Mouse (Mus musculus) gastrocnemius, postnatal 10 days (tissue): ENCODE measurements around the gene Cd82. TPM values are rescaled to one million over a fixed set of nuclear protein-coding genes. Genes with fewer than 3 reads are reported as not detected.

ENCODE experiments used
- DNase-seq: peaks from one replicate; pipeline ENCODE4 v3.0.0; 2021; ENCODE audit warnings: mixed read lengths
- long read RNA-seq, 2 experiments: library from polyadenylated mRNA; stranded (forward); transcript quantifications; one replicate each; pipeline ENCODE4 v2.0.0; 2021
- total RNA-seq, 2 experiments: library from RNA; stranded (reverse); gene quantifications; 2 replicates each; pipeline ENCODE4 v1.2.3; 2021

Cd82 gene
- total RNA-seq: 10 to 100 TPM; 36.7 to 43.8 TPM
- long read RNA-seq, experiment 1, transcript Cd82-201 (10 exons, 1,824 nt): major isoform, 15 of 23 reads
- long read RNA-seq, experiment 1, partial matches to known transcripts: 4 of 23 reads
- long read RNA-seq, experiment 1, other reads (novel, unspliced or antisense): 3 of 23 reads
- long read RNA-seq, experiment 2, transcript Cd82-201 (10 exons, 1,824 nt): major isoform, 16 of 18 reads
- long read RNA-seq, experiment 2, partial matches to known transcripts: 0 of 18 reads
- long read RNA-seq, experiment 2, other reads (novel, unspliced or antisense): 1 of 18 reads

- DNase-seq: peak; percentile 52
Observed at GRCm38 (mm10) chr2:93462760-93463159, at the start of gene Cd82. TSS of gene Cd82 (minus strand) at chr2:93463140.

- DNase-seq: no peak
Observed at GRCm38 (mm10) chr2:93512130-93512529, 49.2 kb upstream of the Cd82 start.

- DNase-seq: no peak
Observed at GRCm38 (mm10) chr2:93510839-93511238, 47.9 kb upstream of the Cd82 start.

GRCm38 (mm10) chr2:93509777-93510750 lies 47.1 kb upstream of the Cd82 start:
- no peak for DNase-seq

- DNase-seq: no peak
Observed at GRCm38 (mm10) chr2:93505091-93505490, 42.2 kb upstream of the Cd82 start.

GRCm38 (mm10) chr2:93503353-93503752 lies 40.4 kb upstream of the Cd82 start:
- DNase-seq: no peak

- no peak for DNase-seq
Observed at GRCm38 (mm10) chr2:93501303-93501702, 38.4 kb upstream of the Cd82 start.

GRCm38 (mm10) chr2:93497221-93497620 lies 34.3 kb upstream of the Cd82 start:
- no peak for DNase-seq

- DNase-seq: no peak
Observed at GRCm38 (mm10) chr2:93495170-93495569, 32.2 kb upstream of the Cd82 start.

GRCm38 (mm10) chr2:93493541-93493940 lies 30.6 kb upstream of the Cd82 start:
- DNase-seq: no peak

- no peak for DNase-seq
Observed at GRCm38 (mm10) chr2:93490516-93490915, 27.6 kb upstream of the Cd82 start.

GRCm38 (mm10) chr2:93488911-93489587 lies 26.1 kb upstream of the Cd82 start:
- no peak for DNase-seq

GRCm38 (mm10) chr2:93485459-93485858 lies 22.5 kb upstream of the Cd82 start:
- no peak for DNase-seq

- no peak for DNase-seq
Observed at GRCm38 (mm10) chr2:93482036-93482644, 19.2 kb upstream of the Cd82 start.

- no peak for DNase-seq
Observed at GRCm38 (mm10) chr2:93478744-93479143, 15.8 kb upstream of the Cd82 start.

- peak; percentile 78 for DNase-seq
Observed at GRCm38 (mm10) chr2:93477519-93477918, 14.6 kb upstream of the Cd82 start.

GRCm38 (mm10) chr2:93476487-93476886 lies 13.5 kb upstream of the Cd82 start:
- DNase-seq: peak; percentile 67

- peak; percentile 92 for DNase-seq
Observed at GRCm38 (mm10) chr2:93475040-93475439, 12.1 kb upstream of the Cd82 start.

- DNase-seq: no peak
Observed at GRCm38 (mm10) chr2:93473915-93474314, 11.0 kb upstream of the Cd82 start.

GRCm38 (mm10) chr2:93470849-93471576 lies 8.1 kb upstream of the Cd82 start:
- DNase-seq: peak; percentile 78

GRCm38 (mm10) chr2:93470127-93470526 lies 7.2 kb upstream of the Cd82 start:
- peak; percentile 47 for DNase-seq
